Mouse (Mus musculus): ENCODE data around the gene Rgl3. TPM values are rescaled to one million over a fixed set of nuclear protein-coding genes. Genes with fewer than 3 reads are reported as not detected.
A peak's percentile ranks its signal among the peaks of the same experiment; 100 is the strongest.

Rgl3 gene
- polyA plus RNA-seq, 1 experiment from 2014 or later: 4.7 TPM

GRCm38 (mm10) chr9:21955225-21955569, 34.0 kb downstream of the Rgl3 start:
- H3K4me3 ChIP-seq: peak overlapping the region; percentile 75
- H3K4me1 ChIP-seq: peaks cover 23% of the 10 kb centered on the region
- H3K27ac ChIP-seq: peak overlapping the region; percentile 96
- no peaks in the 10 kb centered on the region for H3K9me3 ChIP-seq
- 2% methylated on average over 18 of the region's 18 CpGs for WGBS
- peaks cover 15% of the 10 kb centered on the region for H3K27me3 ChIP-seq (ENCODE audit: poor library complexity, severe bottlenecking)
- no peak for DNase-seq (ENCODE audit: extremely low spot score, low spot score)
- H3K36me3 ChIP-seq (replicated peaks): peaks cover 9% of the 10 kb centered on the region; the same call in 1 of the 2 replicates

- no peak overlapping the region for H3K4me3 ChIP-seq
- H3K9me3 ChIP-seq: no peaks in the 10 kb centered on the region
- peaks cover 9% of the 10 kb centered on the region; the same call in 1 of the 2 replicates for H3K36me3 ChIP-seq (replicated peaks)
- WGBS: 87% methylated on average over 3 of the region's 3 CpGs
- H3K27ac ChIP-seq: no peak overlapping the region
- no peak for DNase-seq (ENCODE audit: extremely low spot score, low spot score)
- H3K4me1 ChIP-seq: peaks cover 22% of the 10 kb centered on the region
- H3K27me3 ChIP-seq (ENCODE audit: poor library complexity, severe bottlenecking): peaks cover 10% of the 10 kb centered on the region
These were observed 34.6 kb downstream of the Rgl3 start for GRCm38 (mm10) chr9:21954635-21955034.

GRCm38 (mm10) chr9:21953600-21953999, 35.6 kb downstream of the Rgl3 start:
- 18% methylated on average over 3 of the region's 3 CpGs for WGBS
- Histone ChIP-seq H3K4me1 (peaks cover 22% of the 10 kb centered on the region), H3K27me3 (ENCODE audit: poor library complexity, severe bottlenecking) (peaks cover 4% of the 10 kb centered on the region), H3K36me3 (replicated peaks) (peaks cover 9% of the 10 kb centered on the region; the same call in 1 of the 2 replicates), H3K4me3 (no peak overlapping the region), H3K27ac (no peak overlapping the region), H3K9me3 (no peaks in the 10 kb centered on the region)
- no peak for DNase-seq (ENCODE audit: extremely low spot score, low spot score)

GRCm38 (mm10) chr9:21951977-21952376, 37.3 kb downstream of the Rgl3 start:
- H3K27me3 ChIP-seq (ENCODE audit: poor library complexity, severe bottlenecking): peaks cover 19% of the 10 kb centered on the region
- H3K9me3 ChIP-seq: no peaks in the 10 kb centered on the region
- H3K27ac ChIP-seq: no peak overlapping the region
- DNase-seq (ENCODE audit: extremely low spot score, low spot score): no peak
- no peak overlapping the region for H3K4me3 ChIP-seq
- peaks cover 32% of the 10 kb centered on the region for H3K4me1 ChIP-seq
- H3K36me3 ChIP-seq (replicated peaks): no peaks in the 10 kb centered on the region
- WGBS: 76% methylated on average over 3 of the region's 3 CpGs

GRCm38 (mm10) chr9:21950322-21950721, 38.9 kb downstream of the Rgl3 start:
- Histone ChIP-seq H3K36me3 (replicated peaks) (no peaks in the 10 kb centered on the region), H3K27me3 (ENCODE audit: poor library complexity, severe bottlenecking) (peaks cover 31% of the 10 kb centered on the region), H3K4me3 (no peak overlapping the region), H3K27ac (no peak overlapping the region), H3K4me1 (peaks cover 27% of the 10 kb centered on the region), H3K9me3 (no peaks in the 10 kb centered on the region)
- 19% methylated on average over 11 of the region's 11 CpGs for WGBS
- peak; percentile 76 for DNase-seq (ENCODE audit: extremely low spot score, low spot score)

- H3K4me1 ChIP-seq: peaks cover 27% of the 10 kb centered on the region
- no peaks in the 10 kb centered on the region for H3K36me3 ChIP-seq (replicated peaks)
- WGBS: 75% methylated on average over 6 of the region's 6 CpGs
- no peak overlapping the region for H3K27ac ChIP-seq
- DNase-seq (ENCODE audit: extremely low spot score, low spot score): no peak
- H3K9me3 ChIP-seq: no peaks in the 10 kb centered on the region
- H3K27me3 ChIP-seq (ENCODE audit: poor library complexity, severe bottlenecking): peaks cover 40% of the 10 kb centered on the region
- H3K4me3 ChIP-seq: no peak overlapping the region
These were observed 40.5 kb downstream of the Rgl3 start for GRCm38 (mm10) chr9:21948790-21949189.

GRCm38 (mm10) chr9:21948146-21948545, 41.1 kb downstream of the Rgl3 start:
- Histone ChIP-seq H3K27me3 (ENCODE audit: poor library complexity, severe bottlenecking) (peaks cover 47% of the 10 kb centered on the region), H3K9me3 (no peaks in the 10 kb centered on the region), H3K36me3 (replicated peaks) (no peaks in the 10 kb centered on the region), H3K4me1 (peaks cover 20% of the 10 kb centered on the region), H3K4me3 (no peak overlapping the region), H3K27ac (no peak overlapping the region)
- 61% methylated on average over 8 of the region's 8 CpGs for WGBS
- DNase-seq (ENCODE audit: extremely low spot score, low spot score): no peak

- H3K9me3 ChIP-seq: no peaks in the 10 kb centered on the region
- peaks cover 48% of the 10 kb centered on the region for H3K27me3 ChIP-seq (ENCODE audit: poor library complexity, severe bottlenecking)
- peak overlapping the region; percentile 39 for H3K4me3 ChIP-seq
- no peak overlapping the region for H3K27ac ChIP-seq
- 5% methylated on average over 28 of the region's 28 CpGs for WGBS
- no peaks in the 10 kb centered on the region for H3K36me3 ChIP-seq (replicated peaks)
- no peak for DNase-seq (ENCODE audit: extremely low spot score, low spot score)
- peaks cover 19% of the 10 kb centered on the region for H3K4me1 ChIP-seq
These were observed 41.6 kb downstream of the Rgl3 start for GRCm38 (mm10) chr9:21947540-21948130.

GRCm38 (mm10) chr9:21944267-21944666, 45.0 kb downstream of the Rgl3 start:
- Histone ChIP-seq H3K36me3 (replicated peaks) (peaks cover 8% of the 10 kb centered on the region), H3K4me3 (no peak overlapping the region), H3K27me3 (ENCODE audit: poor library complexity, severe bottlenecking) (peaks cover 48% of the 10 kb centered on the region), H3K9me3 (no peaks in the 10 kb centered on the region), H3K4me1 (peaks cover 19% of the 10 kb centered on the region), H3K27ac (no peak overlapping the region)
- 25% methylated on average over 23 of the region's 23 CpGs for WGBS
- DNase-seq (ENCODE audit: extremely low spot score, low spot score): no peak

- H3K36me3 ChIP-seq (replicated peaks): peaks cover 9% of the 10 kb centered on the region
- H3K27me3 ChIP-seq (ENCODE audit: poor library complexity, severe bottlenecking): peaks cover 45% of the 10 kb centered on the region
- WGBS: 63% methylated on average over 12 of the region's 12 CpGs
- no peaks in the 10 kb centered on the region for H3K9me3 ChIP-seq
- H3K4me3 ChIP-seq: no peak overlapping the region
- no peak for DNase-seq (ENCODE audit: extremely low spot score, low spot score)
- H3K27ac ChIP-seq: no peak overlapping the region
- H3K4me1 ChIP-seq: peaks cover 19% of the 10 kb centered on the region
These were observed 45.6 kb downstream of the Rgl3 start for GRCm38 (mm10) chr9:21943638-21944037.

GRCm38 (mm10) chr9:21943046-21943445, 46.2 kb downstream of the Rgl3 start:
- H3K36me3 ChIP-seq (replicated peaks): peaks cover 9% of the 10 kb centered on the region
- no peaks in the 10 kb centered on the region for H3K9me3 ChIP-seq
- H3K4me3 ChIP-seq: no peak overlapping the region
- 83% methylated on average over 12 of the region's 12 CpGs for WGBS
- no peak for DNase-seq (ENCODE audit: extremely low spot score, low spot score)
- no peak overlapping the region for H3K27ac ChIP-seq
- H3K4me1 ChIP-seq: peaks cover 21% of the 10 kb centered on the region
- peaks cover 44% of the 10 kb centered on the region for H3K27me3 ChIP-seq (ENCODE audit: poor library complexity, severe bottlenecking)

- Histone ChIP-seq H3K9me3 (no peaks in the 10 kb centered on the region), H3K4me3 (peak overlapping the region; percentile 73; the same call in 1 of the 2 replicates), H3K36me3 (replicated peaks) (peaks cover 9% of the 10 kb centered on the region), H3K27ac (no peak overlapping the region), H3K27me3 (ENCODE audit: poor library complexity, severe bottlenecking) (peaks cover 34% of the 10 kb centered on the region), H3K4me1 (peaks cover 22% of the 10 kb centered on the region)
- WGBS: 89% methylated on average over 4 of the region's 4 CpGs
- DNase-seq (ENCODE audit: extremely low spot score, low spot score): no peak
These were observed 50.9 kb downstream of the Rgl3 start for GRCm38 (mm10) chr9:21938234-21938855.

GRCm38 (mm10) chr9:21937711-21938175, 51.5 kb downstream of the Rgl3 start:
- peaks cover 9% of the 10 kb centered on the region for H3K36me3 ChIP-seq (replicated peaks)
- no peak overlapping the region for H3K27ac ChIP-seq
- WGBS: 87% methylated on average over 4 of the region's 4 CpGs
- peaks cover 22% of the 10 kb centered on the region for H3K4me1 ChIP-seq
- peaks cover 37% of the 10 kb centered on the region for H3K27me3 ChIP-seq (ENCODE audit: poor library complexity, severe bottlenecking)
- DNase-seq (ENCODE audit: extremely low spot score, low spot score): no peak
- H3K4me3 ChIP-seq: peak overlapping the region; percentile 73
- no peaks in the 10 kb centered on the region for H3K9me3 ChIP-seq

Data from forebrain, embryonic 10.5 days (tissue).